Mouse (Mus musculus): Measurements from ENCODE around the gene Wars2. TPM values are rescaled to one million over a fixed set of nuclear protein-coding genes. Genes with fewer than 3 reads are reported as not detected.

Gene Wars2
- polyA plus RNA-seq, 1 experiment from 2014 or later = 7.4 TPM

DNA sequence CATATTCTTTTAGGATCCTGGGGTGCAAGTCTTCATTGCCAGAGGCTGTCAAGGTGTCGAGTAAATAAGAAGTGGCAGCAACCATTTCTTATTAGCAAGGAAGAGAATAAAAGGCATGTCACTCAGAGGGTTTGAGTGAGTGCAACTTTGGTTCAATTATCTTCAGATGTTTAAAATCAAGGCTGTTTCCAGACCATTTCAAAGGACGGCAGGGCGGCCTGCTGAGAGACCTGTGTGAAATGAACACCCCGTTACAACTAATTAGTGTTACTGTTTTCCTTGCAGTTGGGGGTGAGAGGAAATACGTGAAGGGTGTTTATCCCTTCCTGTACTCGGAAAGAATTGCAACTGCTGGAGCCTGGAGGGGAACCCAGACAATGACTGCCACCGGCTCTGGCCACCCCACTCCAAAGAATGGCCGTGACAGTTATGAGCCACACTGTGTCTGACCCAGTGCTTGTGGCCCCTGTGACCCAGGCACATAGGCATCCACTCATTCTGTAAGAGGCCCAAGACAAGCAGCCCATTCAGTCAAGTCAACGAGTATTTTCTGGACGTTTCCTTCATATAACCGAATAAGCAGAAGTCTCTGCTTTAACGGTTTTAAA is 137.2 kb downstream of the Wars2 start:
- 54% methylated on average over 12 of the region's 12 CpGs for WGBS
- ATAC-seq (ENCODE audit: low read depth) = no peak

GRCm38 (mm10) chr3:99279718-99280117 is 138.8 kb downstream of the Wars2 start:
- Histone ChIP-seq H3K27me3 (ENCODE audit: control insufficient read depth, insufficient read depth, low read depth, low read length) (no peaks in the 10 kb centered on the region), H3K9ac (ENCODE audit: low read length) (no peak overlapping the region), H3K4me2 (ENCODE audit: low read depth, low read length) (no peak overlapping the region), H3K4me3 (ENCODE audit: low read length) (no peak overlapping the region), H3K36me3 (ENCODE audit: control insufficient read depth, insufficient read depth, low read length) (no peaks in the 10 kb centered on the region), H3K4me1 (replicated peaks; ENCODE audit: control insufficient read depth, insufficient read depth, low read length) (no peaks in the 10 kb centered on the region), H3K27ac (ENCODE audit: low read length) (no peak overlapping the region), H3K9me3 (ENCODE audit: control insufficient read depth, low read length) (no peaks in the 10 kb centered on the region)
- WGBS = 67% methylated on average over 3 of the region's 3 CpGs
- no peak for ATAC-seq (ENCODE audit: low read depth)

More for the DNA sequence above, 137.2 kb downstream of the Wars2 start:
- Histone ChIP-seq H3K4me2 (ENCODE audit: low read depth, low read length) (no peak overlapping the region), H3K36me3 (ENCODE audit: control insufficient read depth, insufficient read depth, low read length) (no peaks in the 10 kb centered on the region), H3K9ac (ENCODE audit: low read length) (no peak overlapping the region), H3K4me3 (ENCODE audit: low read length) (no peak overlapping the region), H3K27ac (ENCODE audit: low read length) (no peak overlapping the region), H3K9me3 (ENCODE audit: control insufficient read depth, low read length) (no peaks in the 10 kb centered on the region), H3K4me1 (replicated peaks; ENCODE audit: control insufficient read depth, insufficient read depth, low read length) (no peaks in the 10 kb centered on the region), H3K27me3 (ENCODE audit: control insufficient read depth, insufficient read depth, low read depth, low read length) (no peaks in the 10 kb centered on the region)

DNA sequence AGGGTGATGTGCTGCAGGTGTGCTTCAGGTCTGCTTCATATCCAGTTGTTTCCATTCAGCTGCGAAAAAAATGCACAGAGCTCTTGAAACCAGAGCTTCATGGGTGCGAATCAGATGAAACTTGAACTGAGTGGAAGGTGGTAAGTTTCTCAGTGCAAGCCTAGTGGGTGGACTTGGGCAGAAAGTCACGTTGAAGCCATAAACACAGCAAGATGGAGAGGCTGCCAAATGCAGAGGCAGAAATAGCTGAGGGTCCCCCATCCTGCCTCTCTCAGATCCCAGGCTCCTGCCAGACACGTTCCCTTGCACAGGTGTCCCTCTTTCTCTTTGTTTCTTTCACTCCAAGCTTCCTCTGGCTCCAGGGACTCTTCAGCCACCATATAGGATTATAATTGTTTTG is 140.6 kb downstream of the Wars2 start:
- WGBS = 55% methylated on average over 4 of the region's 4 CpGs
- H3K9ac ChIP-seq (ENCODE audit: low read length) = no peak overlapping the region
- H3K4me2 ChIP-seq (ENCODE audit: low read depth, low read length) = no peak overlapping the region

DNA sequence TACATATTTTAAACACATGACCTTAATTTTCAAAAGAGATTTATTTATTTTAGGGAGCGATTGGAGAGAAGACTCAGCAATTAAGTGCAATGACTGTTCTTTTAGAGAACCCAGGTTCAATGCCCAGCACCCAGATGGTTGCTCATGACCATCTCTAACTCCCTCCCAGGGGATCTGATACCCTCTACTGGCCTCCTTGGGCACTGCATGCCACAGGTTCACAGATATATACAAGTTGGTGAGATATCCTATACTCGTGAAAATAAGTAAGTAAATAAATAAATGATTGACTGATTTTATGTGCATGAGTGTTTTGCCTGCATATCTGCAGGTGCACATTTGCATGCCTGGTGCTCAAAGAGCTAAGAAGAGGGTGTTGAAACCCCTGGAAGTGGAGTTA is 147.4 kb downstream of the Wars2 start:
- Histone ChIP-seq H3K9ac (ENCODE audit: low read length) (no peak overlapping the region), H3K27me3 (ENCODE audit: control insufficient read depth, insufficient read depth, low read depth, low read length) (no peaks in the 10 kb centered on the region), H3K36me3 (ENCODE audit: control insufficient read depth, insufficient read depth, low read length) (no peaks in the 10 kb centered on the region), H3K4me1 (replicated peaks; ENCODE audit: control insufficient read depth, insufficient read depth, low read length) (no peaks in the 10 kb centered on the region), H3K4me3 (ENCODE audit: low read length) (no peak overlapping the region), H3K27ac (ENCODE audit: low read length) (no peak overlapping the region), H3K4me2 (ENCODE audit: low read depth, low read length) (no peak overlapping the region), H3K9me3 (ENCODE audit: control insufficient read depth, low read length) (no peaks in the 10 kb centered on the region)
- no peak for ATAC-seq (ENCODE audit: low read depth)
- WGBS = 38% methylated on average over 2 of the region's 2 CpGs

More for the DNA sequence above, 140.6 kb downstream of the Wars2 start:
- ATAC-seq (ENCODE audit: low read depth) = no peak
- H3K27ac ChIP-seq (ENCODE audit: low read length) = no peak overlapping the region
- no peaks in the 10 kb centered on the region for H3K36me3 ChIP-seq (ENCODE audit: control insufficient read depth, insufficient read depth, low read length)
- H3K27me3 ChIP-seq (ENCODE audit: control insufficient read depth, insufficient read depth, low read depth, low read length) = no peaks in the 10 kb centered on the region
- H3K4me1 ChIP-seq (replicated peaks; ENCODE audit: control insufficient read depth, insufficient read depth, low read length) = no peaks in the 10 kb centered on the region
- no peak overlapping the region for H3K4me3 ChIP-seq (ENCODE audit: low read length)
- H3K9me3 ChIP-seq (ENCODE audit: control insufficient read depth, low read length) = no peaks in the 10 kb centered on the region

Small RNA genes lying within 50 kb of the gene (microRNA-seq; reads per million reads assigned to microRNA genes)
- gene Mir6481 = not detected

Other genes with a start within 250 kb of the Wars2 start
- gene Hao2, start 247.8 kb upstream of the Wars2 start, polyA plus RNA-seq (2015; fragmentation: Nextera tagmentation; extraction: Ambion mirVana) = 0.09 and 0.47 TPM in 2 replicates
- gene Tbx15, start 99.3 kb downstream of the Wars2 start, polyA plus RNA-seq (2015; fragmentation: Nextera tagmentation; extraction: Ambion mirVana) = 0.24 and 0.47 TPM in 2 replicates

Data from lung, embryonic 16.5 days (tissue).